Comparison of ENCODE assay signal across 24 mouse cellular contexts in genomic region chr14:103056601-103057000, GRCm38 (mm10). TPM values are rescaled to one million over a fixed set of nuclear protein-coding genes. Genes with fewer than 3 reads are reported as not detected.
A peak's percentile ranks its signal among the peaks of the same experiment; 100 is the strongest.
DNase-seq lines count a peak whose midpoint lies in the region; ATAC-seq lines count a peak whose summit lies in the region.
"Had no signal": no experiment of that assay in that cellular context is flagged by ENCODE, and none has a peak within 500 bp of the region (broad histone marks: within the 10 kb centered on the region; RNA-seq: fewer than 3 reads in every experiment).

No protein-coding gene starts in this region.

- no peak overlapping the region for H3K4me2 ChIP-seq in midbrain, embryonic 11.5 days
- H3K4me2 ChIP-seq in midbrain, embryonic 14.5 days (ENCODE audit: low read length) = no peak overlapping the region

- H3K4me1 ChIP-seq in midbrain, embryonic 11.5 days (ENCODE audit: control insufficient read depth, insufficient read depth, low read length) = no peaks in the 10 kb centered on the region
- no peaks in the 10 kb centered on the region for H3K4me1 ChIP-seq in midbrain, embryonic 14.5 days (ENCODE audit: control insufficient read depth, insufficient read depth, low read length)

- H3K27me3 ChIP-seq in midbrain, embryonic 11.5 days (ENCODE audit: control insufficient read depth, insufficient read depth, low read length) = no peaks in the 10 kb centered on the region
- no peaks in the 10 kb centered on the region for H3K27me3 ChIP-seq in midbrain, embryonic 14.5 days (ENCODE audit: control insufficient read depth, insufficient read depth, low read length)
- H3K27me3 ChIP-seq: CH12.LX, Patski had no signal

- no peak overlapping the region for H3K9ac ChIP-seq in midbrain, embryonic 11.5 days (ENCODE audit: low read length)
- H3K9ac ChIP-seq in midbrain, embryonic 14.5 days (replicated peaks; ENCODE audit: low read length) = no peak overlapping the region

- intact Hi-C loops in heart, postnatal 14 days (cut with DNase I) = no loop called here

- no peaks in the 10 kb centered on the region for H3K9me3 ChIP-seq in midbrain, embryonic 11.5 days (ENCODE audit: control insufficient read depth, low read length)
- no peaks in the 10 kb centered on the region for H3K9me3 ChIP-seq in midbrain, embryonic 14.5 days (ENCODE audit: control insufficient read depth, low read length)

- no peak overlapping the region for H3K27ac ChIP-seq in midbrain, embryonic 11.5 days (ENCODE audit: low read depth, low read length)
- H3K27ac ChIP-seq in midbrain, embryonic 14.5 days (replicated peaks; ENCODE audit: low read depth, low read length) = no peak overlapping the region

- H3K36me3 ChIP-seq in midbrain, embryonic 11.5 days (ENCODE audit: control insufficient read depth, insufficient read depth, low read length) = no peaks in the 10 kb centered on the region
- no peaks in the 10 kb centered on the region for H3K36me3 ChIP-seq in midbrain, embryonic 14.5 days (ENCODE audit: control insufficient read depth, insufficient read depth, low read length)
- H3K36me3 ChIP-seq: G1E had no signal

- DNase-seq in heart, adult 11 months = peak; percentile 55
- DNase-seq in heart, postnatal 14 days = no peak
- peak; percentile 73 for DNase-seq in midbrain, embryonic 11.5 days (ENCODE audit: low spot score, missing footprints)
- DNase-seq in midbrain, embryonic 14.5 days = no peak
- DNase-seq: adrenal gland, adult 2 months; adrenal gland, adult 8-10 months; adrenal gland, postnatal 10 days; adrenal gland, postnatal 14 days; adrenal gland, postnatal 25 days; adrenal gland, postnatal 36 days; B cell, adult 2 months; cerebellum, adult 11 months; cerebellum, adult 11-12 months; cerebellum, adult 18-20 months had no signal

- no peak for ATAC-seq in midbrain, embryonic 11.5 days (ENCODE audit: low FRiP score)
- no peak for ATAC-seq in midbrain, embryonic 14.5 days (ENCODE audit: low FRiP score, low TSS enrichment)
- ATAC-seq: activated CD4-positive, CD25-positive, alpha-beta regulatory T cell, adult 4 months; CD4-positive, CD25-positive, alpha-beta regulatory T cell, adult 4 months; Patski had no signal

- no peak overlapping the region for H3K4me3 ChIP-seq in midbrain, embryonic 11.5 days (ENCODE audit: low read depth, low read length)
- H3K4me3 ChIP-seq in midbrain, embryonic 14.5 days (replicated peaks; ENCODE audit: low read depth, low read length) = no peak overlapping the region

- 93% methylated on average over 7 of the region's 7 CpGs for WGBS in midbrain, embryonic 11.5 days
- 92% methylated on average over 7 of the region's 7 CpGs for WGBS in midbrain, embryonic 14.5 days

RNA-seq across cellular contexts. Expression of gene Acod1, which starts 9.8 kb away (rescaled TPM):
- total RNA-seq in heart, postnatal 14 days (2021) = under 1 TPM in 1 of 2 experiments, not detected in 1; 0.10 TPM
- polyA plus RNA-seq in midbrain, embryonic 11.5 days (2014; fragmentation: Nextera tagmentation; extraction: Ambion mirVana) = not detected in 2 replicates
- polyA plus RNA-seq in midbrain, embryonic 14.5 days (2014; fragmentation: Nextera tagmentation; extraction: Ambion mirVana) = 0.24 TPM in 1 of 2 replicates, not detected in the other
- total RNA-seq: adrenal gland, adult 18-20 months; adrenal gland, adult 2 months; adrenal gland, postnatal 10 days; adrenal gland, postnatal 14 days; adrenal gland, postnatal 25 days; adrenal gland, postnatal 36 days; adrenal gland, postnatal 4 days; ES-E14; MEL had no signal
- polyA plus RNA-seq: activated CD4-positive, CD25-positive, alpha-beta regulatory T cell, adult 4 months; C2C12; G1E had no signal

RNA-seq across cellular contexts. Expression of gene Cln5, which starts 13.4 kb away (rescaled TPM):
- total RNA-seq in heart, postnatal 14 days (2021) = 10 to 100 TPM; 16.4 to 17.9 TPM
- polyA plus RNA-seq in midbrain, embryonic 11.5 days (2014; fragmentation: Nextera tagmentation; extraction: Ambion mirVana) = 27.1 and 30.4 TPM in 2 replicates
- polyA plus RNA-seq in midbrain, embryonic 14.5 days (2014; fragmentation: Nextera tagmentation; extraction: Ambion mirVana) = 9.0 and 13.3 TPM in 2 replicates

RNA-seq across cellular contexts. Expression of gene Fbxl3, which starts 42.8 kb away (rescaled TPM):
- total RNA-seq in heart, postnatal 14 days (2021) = 10 to 100 TPM; 53.9 to 60.1 TPM
- polyA plus RNA-seq in midbrain, embryonic 11.5 days (2014; fragmentation: Nextera tagmentation; extraction: Ambion mirVana) = 26.5 and 27.3 TPM in 2 replicates
- 30.4 and 36.2 TPM in 2 replicates for polyA plus RNA-seq in midbrain, embryonic 14.5 days (2014; fragmentation: Nextera tagmentation; extraction: Ambion mirVana)

Comparison
In these comparisons a context has a peak if more than half of its experiments do, and no peak if none do; other contexts are left out.
1. DNase-seq: peak in heart, adult 11 months (single experiment) and midbrain, embryonic 11.5 days (single experiment); none in heart, postnatal 14 days (0 of 2) and midbrain, embryonic 14.5 days (single experiment).